Mouse (Mus musculus): ENCODE measurements around the gene Fuk. TPM values are rescaled to one million over a fixed set of nuclear protein-coding genes. Genes with fewer than 3 reads are reported as not detected.
A peak's percentile ranks its signal among the peaks of the same experiment; 100 is the strongest.
"Not testable (repeated sequence)": the region's sequence is repeated elsewhere in the genome, so short reads cannot be mapped to it uniquely, and the experiment has no call there.

Gene Fuk
- polyA plus RNA-seq, 1 experiment from 2014 or later, result 13.8 TPM

DNA sequence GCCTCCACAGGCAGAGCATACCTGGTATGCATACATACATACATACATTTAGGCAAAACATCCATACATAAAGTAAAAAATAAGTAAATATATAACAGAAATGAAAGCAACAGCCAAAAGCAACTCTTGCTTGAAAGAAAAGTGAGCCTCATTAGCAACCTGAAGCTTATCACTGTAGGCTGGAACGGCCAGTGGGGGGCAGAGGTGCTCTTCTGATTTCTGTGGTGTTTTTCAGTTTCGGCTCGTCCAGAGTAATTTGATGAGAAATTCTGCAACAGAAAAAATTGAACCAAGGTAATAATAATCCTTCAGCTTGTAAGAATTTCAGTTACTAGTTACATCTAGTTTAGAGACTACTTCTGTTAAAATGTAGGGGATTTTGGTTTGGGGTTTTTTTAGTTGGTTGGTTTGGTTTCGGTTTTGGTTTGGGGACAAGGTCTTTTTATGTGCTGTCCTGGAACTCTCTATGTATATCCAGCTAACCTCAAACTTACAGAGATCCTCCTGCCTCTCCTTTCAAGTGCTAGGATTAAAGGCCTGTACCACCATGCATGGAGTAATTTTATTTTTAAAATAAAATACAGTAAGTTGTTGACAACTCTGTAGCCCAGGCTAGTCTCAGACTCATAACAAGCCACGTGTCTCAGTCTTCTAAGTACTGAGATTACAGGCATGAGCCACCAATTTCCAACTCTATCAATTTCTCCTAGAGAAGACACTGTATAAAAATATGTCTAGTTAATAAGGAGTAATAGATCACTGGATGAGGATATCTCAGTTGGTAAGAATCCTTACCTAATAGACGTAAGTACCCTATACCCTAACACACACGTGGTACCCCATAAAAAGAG lies 42.4 kb downstream of the Fuk start:
- H3K36me3 ChIP-seq (ENCODE audit: control insufficient read depth, insufficient read depth, low read length), result peaks cover 18% of the 10 kb centered on the region
- ATAC-seq, result no peak
- no peaks in the 10 kb centered on the region for H3K9me3 ChIP-seq (ENCODE audit: control insufficient read depth, low read length)
- H3K4me1 ChIP-seq (ENCODE audit: control insufficient read depth, insufficient read depth, low read length), result no peaks in the 10 kb centered on the region
- no peak overlapping the region for H3K27ac ChIP-seq (ENCODE audit: low read length)
- 80% methylated on average over 7 of the region's 7 CpGs for WGBS
- no peaks in the 10 kb centered on the region for H3K27me3 ChIP-seq (replicated peaks; ENCODE audit: control insufficient read depth, insufficient read depth, low read length)
- no peak overlapping the region for H3K4me3 ChIP-seq (ENCODE audit: low read length)
- H3K4me2 ChIP-seq (ENCODE audit: low read depth, low read length), result no peak overlapping the region
- H3K9ac ChIP-seq (ENCODE audit: low read depth, low read length), result no peak overlapping the region

DNA sequence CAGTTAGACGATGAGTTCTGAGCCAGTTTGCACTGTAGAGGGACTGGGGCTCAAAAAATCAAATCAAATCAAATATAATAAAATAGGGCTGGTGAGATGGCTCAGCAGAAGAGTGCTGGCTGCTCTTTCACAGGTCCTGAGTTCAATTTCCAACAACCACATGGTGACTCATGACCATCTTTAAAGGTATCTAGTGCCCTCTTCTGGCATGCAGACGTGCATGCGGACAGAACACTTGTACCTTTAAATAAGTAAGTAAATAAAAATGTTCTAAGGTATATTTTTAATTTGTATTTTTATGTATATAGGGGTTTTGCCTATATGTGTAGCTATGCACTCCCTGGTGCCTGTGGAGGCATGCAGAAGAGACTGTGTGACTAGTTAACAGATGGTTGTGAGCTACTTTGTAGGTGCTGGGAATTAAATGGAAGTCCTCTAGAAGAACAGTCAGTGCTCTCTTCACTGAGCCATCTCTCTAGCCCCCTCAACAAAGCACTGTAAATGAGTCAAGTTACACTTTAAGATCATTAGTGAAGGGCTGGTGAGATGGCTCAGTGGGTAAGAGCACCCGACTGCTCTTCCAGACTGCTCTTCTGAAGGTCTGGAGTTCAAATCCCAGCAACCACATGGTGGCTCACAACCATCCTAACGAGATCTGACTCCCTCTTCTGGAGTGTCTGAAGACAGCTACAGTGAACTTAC lies 45.4 kb downstream of the Fuk start:
- H3K36me3 ChIP-seq (ENCODE audit: control insufficient read depth, insufficient read depth, low read length), result peaks cover 24% of the 10 kb centered on the region

DNA sequence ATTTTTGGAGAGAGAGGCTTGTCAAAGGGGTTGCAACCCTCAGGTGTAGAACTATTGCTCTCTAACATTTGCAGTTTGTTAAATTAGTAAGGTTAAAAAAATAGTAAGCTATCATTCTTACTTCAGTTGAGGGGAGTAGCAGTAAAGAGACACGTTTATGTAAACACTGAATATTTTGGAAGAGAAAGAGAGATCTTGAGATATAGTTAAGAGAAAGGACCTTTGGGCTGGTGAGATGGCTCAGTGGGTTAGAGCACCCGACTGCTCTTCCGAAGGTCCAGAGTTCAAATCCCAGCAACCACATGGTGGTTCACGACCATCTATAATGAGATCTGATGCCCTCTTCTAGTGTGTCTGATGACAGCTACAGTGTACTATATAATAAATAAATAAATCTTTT lies 46.2 kb downstream of the Fuk start:
- H3K4me2 ChIP-seq (ENCODE audit: low read depth, low read length); H3K27ac ChIP-seq (ENCODE audit: low read length); H3K27me3 ChIP-seq (replicated peaks; ENCODE audit: control insufficient read depth, insufficient read depth, low read length); H3K9ac ChIP-seq (ENCODE audit: low read depth, low read length); H3K4me3 ChIP-seq (ENCODE audit: low read length); ATAC-seq; H3K9me3 ChIP-seq (ENCODE audit: control insufficient read depth, low read length); H3K4me1 ChIP-seq (ENCODE audit: control insufficient read depth, insufficient read depth, low read length): not testable (repeated sequence)
- 93% methylated on average over 4 of the region's 4 CpGs for WGBS
- peaks cover 21% of the 10 kb centered on the region for H3K36me3 ChIP-seq (ENCODE audit: control insufficient read depth, insufficient read depth, low read length)

More for the DNA sequence above, 45.4 kb downstream of the Fuk start:
- Histone ChIP-seq H3K4me1 (ENCODE audit: control insufficient read depth, insufficient read depth, low read length) (no peaks in the 10 kb centered on the region), H3K9me3 (ENCODE audit: control insufficient read depth, low read length) (no peaks in the 10 kb centered on the region), H3K27me3 (replicated peaks; ENCODE audit: control insufficient read depth, insufficient read depth, low read length) (no peaks in the 10 kb centered on the region), H3K4me3 (ENCODE audit: low read length) (no peak overlapping the region), H3K4me2 (ENCODE audit: low read depth, low read length) (no peak overlapping the region), H3K27ac (ENCODE audit: low read length) (no peak overlapping the region), H3K9ac (ENCODE audit: low read depth, low read length) (no peak overlapping the region)
- ATAC-seq, result no peak
- WGBS, result 92% methylated on average over 4 of the region's 5 CpGs

DNA sequence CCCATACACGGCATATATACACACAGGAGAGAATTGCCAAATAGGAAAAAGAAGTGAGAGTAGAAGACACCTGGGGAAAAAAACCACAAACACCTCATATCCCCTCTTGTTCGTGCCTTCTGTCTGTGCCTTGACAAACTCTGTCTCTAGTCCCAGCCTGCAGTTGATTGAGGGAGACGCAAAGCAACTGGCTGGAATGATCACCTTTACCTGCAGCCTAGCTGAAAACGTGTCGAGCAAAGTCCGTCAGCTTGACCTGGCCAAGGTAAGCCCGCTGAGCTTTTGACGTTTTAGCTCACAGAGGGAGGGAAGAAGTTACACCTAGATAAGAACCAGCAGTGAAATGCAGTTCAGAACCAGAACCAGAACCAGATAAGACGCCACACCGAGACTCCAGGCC lies 51.1 kb downstream of the Fuk start:
- ATAC-seq, result no peak
- Histone ChIP-seq H3K9me3 (ENCODE audit: control insufficient read depth, low read length) (no peaks in the 10 kb centered on the region), H3K9ac (ENCODE audit: low read depth, low read length) (no peak overlapping the region), H3K4me2 (ENCODE audit: low read depth, low read length) (no peak overlapping the region), H3K4me3 (ENCODE audit: low read length) (no peak overlapping the region), H3K36me3 (ENCODE audit: control insufficient read depth, insufficient read depth, low read length) (peaks cover 15% of the 10 kb centered on the region), H3K4me1 (ENCODE audit: control insufficient read depth, insufficient read depth, low read length) (peaks cover 6% of the 10 kb centered on the region), H3K27me3 (replicated peaks; ENCODE audit: control insufficient read depth, insufficient read depth, low read length) (no peaks in the 10 kb centered on the region), H3K27ac (ENCODE audit: low read length) (0 out of 2 replicates have a peak overlapping the region, but pooled peaks have one; percentile 39)
- WGBS, result 91% methylated on average over 10 of the region's 10 CpGs

DNA sequence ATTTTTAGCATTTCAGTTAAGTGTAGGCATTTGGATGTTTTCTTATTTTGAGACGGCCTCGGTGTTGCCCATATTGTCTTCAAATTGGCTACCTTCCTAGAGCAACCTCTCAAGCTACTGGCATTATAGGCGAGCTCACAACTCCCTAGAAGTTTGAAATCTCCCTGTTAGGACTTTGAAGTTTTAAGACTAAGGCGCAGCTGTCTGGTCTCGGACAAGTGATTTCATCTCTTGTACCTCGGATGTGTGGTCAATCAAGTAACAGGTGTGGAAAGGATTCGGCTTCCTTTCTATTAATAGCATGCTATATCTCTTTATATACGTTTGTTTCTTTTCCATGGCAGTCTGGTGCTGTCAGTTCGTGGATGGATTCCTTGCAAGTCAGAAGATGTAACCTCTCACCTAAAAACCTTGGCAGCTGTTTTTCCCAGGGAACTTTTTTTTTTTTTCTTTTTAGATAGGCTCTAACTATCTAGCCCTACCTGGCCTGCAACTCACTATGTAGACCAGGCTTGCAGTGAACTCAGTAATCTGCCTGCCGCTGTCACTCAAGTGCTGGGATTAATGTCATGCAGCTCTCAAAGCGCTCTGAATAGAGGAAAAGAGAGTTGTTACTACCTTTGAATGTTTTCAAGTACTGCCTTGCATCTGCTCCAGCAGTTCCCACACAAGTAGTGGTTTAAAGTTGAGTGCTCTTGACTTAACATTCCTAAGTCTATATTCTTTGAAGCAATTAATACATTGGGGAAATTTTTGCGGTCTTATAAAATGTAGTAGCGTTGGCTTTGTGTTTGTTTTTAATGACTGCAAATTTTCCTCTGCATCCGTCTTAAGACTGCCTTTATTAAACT lies 54.4 kb downstream of the Fuk start:
- peaks cover 13% of the 10 kb centered on the region; the same call in 1 of the 2 replicates for H3K36me3 ChIP-seq (ENCODE audit: control insufficient read depth, insufficient read depth, low read length)
- H3K4me2 ChIP-seq (ENCODE audit: low read depth, low read length), result peak overlapping the region; percentile 69
- H3K9me3 ChIP-seq (ENCODE audit: control insufficient read depth, low read length), result no peaks in the 10 kb centered on the region
- H3K27ac ChIP-seq (ENCODE audit: low read length), result no peak overlapping the region
- peak overlapping the region; percentile 95 for H3K4me3 ChIP-seq (ENCODE audit: low read length)
- no peaks in the 10 kb centered on the region for H3K27me3 ChIP-seq (replicated peaks; ENCODE audit: control insufficient read depth, insufficient read depth, low read length)
- H3K4me1 ChIP-seq (ENCODE audit: control insufficient read depth, insufficient read depth, low read length), result peaks cover 15% of the 10 kb centered on the region
- no peak for ATAC-seq
- WGBS, result 53% methylated on average over 14 of the region's 14 CpGs
- H3K9ac ChIP-seq (ENCODE audit: low read depth, low read length), result peak overlapping the region; percentile 89

DNA sequence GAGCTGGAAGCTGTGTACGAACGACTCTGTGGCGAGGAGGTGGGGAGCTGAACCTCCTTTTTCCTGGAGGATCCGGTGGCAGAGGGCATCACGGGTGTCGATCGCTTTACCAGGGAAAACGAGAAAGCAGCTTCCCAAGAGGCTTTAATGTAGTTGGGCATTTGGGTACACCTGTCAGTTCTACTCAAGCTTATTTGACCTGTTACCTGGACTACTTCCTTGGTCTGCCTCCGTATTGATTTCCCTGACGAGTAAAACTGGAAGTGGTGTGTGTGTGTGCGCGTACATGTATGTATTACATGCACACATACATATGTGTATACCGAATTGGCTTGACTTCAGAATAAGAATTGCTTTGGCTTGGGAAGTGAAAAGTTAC lies 55.1 kb downstream of the Fuk start:
- Histone ChIP-seq H3K9ac (ENCODE audit: low read depth, low read length) (peak overlapping the region; percentile 89), H3K27me3 (replicated peaks; ENCODE audit: control insufficient read depth, insufficient read depth, low read length) (no peaks in the 10 kb centered on the region), H3K36me3 (ENCODE audit: control insufficient read depth, insufficient read depth, low read length) (peaks cover 14% of the 10 kb centered on the region; the same call in 1 of the 2 replicates), H3K4me1 (ENCODE audit: control insufficient read depth, insufficient read depth, low read length) (peaks cover 15% of the 10 kb centered on the region), H3K9me3 (ENCODE audit: control insufficient read depth, low read length) (no peaks in the 10 kb centered on the region), H3K4me2 (ENCODE audit: low read depth, low read length) (peak overlapping the region; percentile 69), H3K27ac (ENCODE audit: low read length) (peak overlapping the region; percentile 76), H3K4me3 (ENCODE audit: low read length) (peak overlapping the region; percentile 95)
- WGBS, result under 1% methylated on average over 13 of the region's 13 CpGs
- peak; percentile 55 for ATAC-seq

DNA sequence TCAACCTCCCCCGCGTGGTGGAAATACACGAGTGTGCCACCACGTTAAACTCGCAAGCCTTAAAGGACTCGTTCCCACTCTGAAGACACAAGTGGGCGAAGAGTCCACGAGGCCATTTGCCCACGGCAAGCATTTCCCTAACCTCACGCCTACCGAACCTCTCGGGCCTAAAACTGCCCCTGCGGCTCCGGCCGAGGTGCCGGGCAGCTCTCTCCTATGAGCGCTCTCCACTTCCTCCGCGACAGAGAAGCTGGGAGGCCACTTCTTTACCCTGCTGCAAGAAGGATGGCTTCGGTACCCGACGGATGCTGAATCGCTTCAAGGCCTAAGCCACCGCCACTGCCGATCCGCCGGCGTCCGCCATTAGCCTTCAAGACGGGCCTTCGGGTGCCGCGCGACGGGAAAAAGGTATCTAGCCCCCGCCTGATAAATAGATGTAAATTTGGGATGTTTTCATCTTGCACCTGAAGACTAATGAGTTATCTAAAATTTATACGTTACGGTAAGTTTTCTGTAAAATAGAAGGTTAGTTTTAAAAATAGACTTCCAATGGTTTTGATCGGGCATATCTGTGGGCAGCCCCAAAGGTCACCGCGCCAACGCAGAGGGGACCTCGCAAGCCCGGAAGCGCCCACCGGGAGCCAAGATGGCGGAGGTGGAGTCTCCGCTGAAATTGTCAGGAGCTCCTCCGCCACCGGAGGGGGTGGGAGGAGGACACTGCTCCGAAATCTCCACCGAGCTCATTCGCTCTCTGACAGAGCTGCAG lies 55.7 kb downstream of the Fuk start, which contains the start of the genes Cog4 and Sf3b3:
Gene Cog4 (plus strand): TSS at position 196 of the 766 bp plus-strand sequence.
Gene Sf3b3 (minus strand): TSS at position 383 of the 766 bp plus-strand sequence.
- Histone ChIP-seq H3K36me3 (ENCODE audit: control insufficient read depth, insufficient read depth, low read length) (peaks cover 16% of the 10 kb centered on the region), H3K4me1 (ENCODE audit: control insufficient read depth, insufficient read depth, low read length) (peaks cover 15% of the 10 kb centered on the region), H3K9me3 (ENCODE audit: control insufficient read depth, low read length) (no peaks in the 10 kb centered on the region), H3K27ac (ENCODE audit: low read length) (peak within 1 kb of the TSS; percentile 76), H3K27me3 (replicated peaks; ENCODE audit: control insufficient read depth, insufficient read depth, low read length) (no peaks in the 10 kb centered on the region), H3K4me2 (ENCODE audit: low read depth, low read length) (peak within 1 kb of the TSS; percentile 79), H3K9ac (ENCODE audit: low read depth, low read length) (peak within 1 kb of the TSS; percentile 89), H3K4me3 (ENCODE audit: low read length) (peak within 1 kb of the TSS; percentile 95)
- ATAC-seq, result peak; percentile 88
- 0% methylated on average over 53 of the region's 53 CpGs for WGBS

DNA sequence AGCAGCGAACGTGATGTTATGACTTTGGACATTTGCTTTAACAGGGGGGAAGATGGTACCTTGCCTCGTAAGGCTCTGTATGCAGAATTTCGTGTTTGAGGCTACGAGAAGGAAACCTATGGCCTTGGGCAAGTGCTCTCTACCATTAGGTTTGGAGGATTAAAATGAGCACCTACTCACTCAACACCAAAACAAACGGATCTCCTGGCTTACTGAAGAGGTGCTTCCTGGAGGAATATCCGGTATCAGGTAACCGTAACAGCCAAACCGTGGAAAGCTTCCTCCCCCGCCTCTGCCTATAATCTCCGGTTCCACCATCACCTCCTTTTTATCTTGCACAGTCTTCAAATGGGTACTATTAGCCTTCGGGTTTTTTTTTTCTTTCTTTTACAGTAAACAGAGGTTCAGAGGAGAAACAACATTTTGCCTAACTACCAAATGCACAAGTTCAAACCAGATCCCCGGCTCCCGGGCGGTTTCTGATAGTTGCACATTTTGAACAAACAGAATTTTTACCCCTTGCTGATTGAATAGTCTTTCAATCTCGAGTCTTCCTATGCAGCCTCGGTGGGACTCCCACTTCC lies 56.4 kb downstream of the Fuk start:
- Histone ChIP-seq H3K9ac (ENCODE audit: low read depth, low read length) (peak overlapping the region; percentile 89), H3K36me3 (ENCODE audit: control insufficient read depth, insufficient read depth, low read length) (peaks cover 18% of the 10 kb centered on the region), H3K27ac (ENCODE audit: low read length) (peak overlapping the region; percentile 68), H3K27me3 (replicated peaks; ENCODE audit: control insufficient read depth, insufficient read depth, low read length) (no peaks in the 10 kb centered on the region), H3K4me1 (ENCODE audit: control insufficient read depth, insufficient read depth, low read length) (peaks cover 15% of the 10 kb centered on the region), H3K9me3 (ENCODE audit: control insufficient read depth, low read length) (no peaks in the 10 kb centered on the region), H3K4me2 (ENCODE audit: low read depth, low read length) (peak overlapping the region; percentile 79), H3K4me3 (ENCODE audit: low read length) (peak overlapping the region; percentile 95)
- WGBS, result 4% methylated on average over 17 of the region's 17 CpGs
- peak; percentile 18 for ATAC-seq

Measured in intestine, embryonic 16.5 days (tissue).